Mouse (Mus musculus): ENCODE results near the gene Iars.
"Not testable (repeated sequence)": the region's sequence is repeated elsewhere in the genome, so short reads cannot be mapped to it uniquely, and the experiment has no call there.

Iars gene

GRCm38 (mm10) chr13:49738011-49738410 lies 56.1 kb downstream of the Iars start:
- DNase-seq (ENCODE audit: low spot score): no peak

GRCm38 (mm10) chr13:49741285-49742040 lies 59.6 kb downstream of the Iars start:
- no peak for DNase-seq (ENCODE audit: low spot score)

- no peak for DNase-seq (ENCODE audit: low spot score)
Measured at GRCm38 (mm10) chr13:49756591-49756990, 74.7 kb downstream of the Iars start.

GRCm38 (mm10) chr13:49757966-49758365 lies 76.1 kb downstream of the Iars start:
- DNase-seq (ENCODE audit: low spot score): no peak

GRCm38 (mm10) chr13:49760675-49761074 lies 78.8 kb downstream of the Iars start:
- DNase-seq (ENCODE audit: low spot score): no peak

GRCm38 (mm10) chr13:49762208-49762607 lies 80.3 kb downstream of the Iars start:
- DNase-seq (ENCODE audit: low spot score): peak; percentile 88

- no peak for DNase-seq (ENCODE audit: low spot score)
Measured at GRCm38 (mm10) chr13:49765306-49765705, 83.4 kb downstream of the Iars start.

- no peak for DNase-seq (ENCODE audit: low spot score)
Measured at GRCm38 (mm10) chr13:49766269-49766668, 84.4 kb downstream of the Iars start.

- DNase-seq (ENCODE audit: low spot score): no peak
Measured at GRCm38 (mm10) chr13:49768048-49768447, 86.1 kb downstream of the Iars start.

- no peak for DNase-seq (ENCODE audit: low spot score)
Measured at GRCm38 (mm10) chr13:49769111-49769510, 87.2 kb downstream of the Iars start.

- not testable (repeated sequence) for DNase-seq (ENCODE audit: low spot score)
Measured at GRCm38 (mm10) chr13:49771536-49771935, 89.6 kb downstream of the Iars start.

Measured in testis, postnatal 14 days (tissue).